Mouse (Mus musculus) leukemia stem cell, adult 10-12 weeks (primary cell): ENCODE measurements around the gene Gm5478. TPM values are rescaled to one million over a fixed set of nuclear protein-coding genes. Genes with fewer than 3 reads are reported as not detected.

ENCODE experiments used
- polyA plus RNA-seq: library from polyadenylated mRNA; stranded (reverse); fragments of >175 nt; gene quantifications from 2 replicates; pipeline ENCODE4 v1.2.3, GENCODE M21; 2012; ENCODE audit warnings: low replicate concordance

Gm5478 gene
- polyA plus RNA-seq: not detected in 2 replicates

GRCm38 (mm10) chr15:101647280-101647679 is at the start of gene Gm5478:
Gene Gm5478 (minus strand): TSS chr15:101647380.

GRCm38 (mm10) chr15:101694207-101694606 is 47.0 kb upstream of the Gm5478 start, which contains the start of gene Krt6a:
Gene Krt6a (minus strand): TSS chr15:101694307.

GRCm38 (mm10) chr15:101680187-101680586 is 33.0 kb upstream of the Gm5478 start, which contains the start of gene Krt6b:
Gene Krt6b (minus strand): TSS chr15:101680287.

GRCm38 (mm10) chr15:101627884-101628283 is 19.3 kb downstream of the Gm5478 start, which contains the start of gene Gm5414:
Gene Gm5414 (minus strand): TSS chr15:101628188.

Other genes starting within 250 kb of the Gm5478 start
- gene Krt7, start 236.3 kb downstream of the Gm5478 start, polyA plus RNA-seq: 0.35 and 0.40 TPM in 2 replicates
- gene Krt87, start 208.6 kb downstream of the Gm5478 start, polyA plus RNA-seq: not detected in 2 replicates
- not detected in 2 replicates for gene Krt88, start 199.6 kb downstream of the Gm5478 start, polyA plus RNA-seq
- not detected in 2 replicates for gene Krt81, start 183.6 kb downstream of the Gm5478 start, polyA plus RNA-seq
- gene Krt86, start 173.9 kb downstream of the Gm5478 start, polyA plus RNA-seq: not detected in 2 replicates
- gene Krt83, start 155.9 kb downstream of the Gm5478 start, polyA plus RNA-seq: 0.23 TPM in 1 of 2 replicates, not detected in the other
- not detected in 2 replicates for gene Gm49425, start 130.1 kb downstream of the Gm5478 start, polyA plus RNA-seq
- not detected in 2 replicates for gene Krt84, start 114.6 kb downstream of the Gm5478 start, polyA plus RNA-seq
- not detected in 2 replicates for gene Krt82, start 96.7 kb downstream of the Gm5478 start, polyA plus RNA-seq
- gene Krt90, start 84.4 kb downstream of the Gm5478 start, polyA plus RNA-seq: not detected in 2 replicates
- not detected in 2 replicates for gene Krt75, start 73.5 kb downstream of the Gm5478 start, polyA plus RNA-seq
- gene Gm5414, start 19.2 kb downstream of the Gm5478 start, polyA plus RNA-seq: not detected in 2 replicates
- not detected in 2 replicates for gene Krt6b, start 32.9 kb upstream of the Gm5478 start, polyA plus RNA-seq
- not detected in 2 replicates for gene Krt6a, start 46.9 kb upstream of the Gm5478 start, polyA plus RNA-seq
- not detected in 2 replicates for gene Krt5, start 65.5 kb upstream of the Gm5478 start, polyA plus RNA-seq
- gene Krt71, start 95.7 kb upstream of the Gm5478 start, polyA plus RNA-seq: not detected in 2 replicates
- not detected in 2 replicates for gene Krt72, start 139.1 kb upstream of the Gm5478 start, polyA plus RNA-seq
- not detected in 2 replicates for gene Krt73, start 155.0 kb upstream of the Gm5478 start, polyA plus RNA-seq
- not detected in 2 replicates for gene Krt2, start 170.8 kb upstream of the Gm5478 start, polyA plus RNA-seq
- gene Krt1, start 203.4 kb upstream of the Gm5478 start, polyA plus RNA-seq: not detected in 2 replicates
- not detected in 2 replicates for gene Krt77, start 222.3 kb upstream of the Gm5478 start, polyA plus RNA-seq
- gene Krt76, start 245.5 kb upstream of the Gm5478 start, polyA plus RNA-seq: not detected in 2 replicates